Mouse (Mus musculus): ENCODE results near the gene Gm3486. TPM values are rescaled to one million over a fixed set of nuclear protein-coding genes. Genes with fewer than 3 reads are reported as not detected.
"Not testable (repeated sequence)": the region's sequence is repeated elsewhere in the genome, so short reads cannot be mapped to it uniquely, and the experiment has no call there.

Gene Gm3486
- not detected for total RNA-seq (2021)

GRCm38 (mm10) chr14:41489385-41489784 lies at the start of gene Gm3486:
Gene Gm3486 (minus strand): TSS chr14:41489485.
- DNase-seq; intact Hi-C loops (cut with DNase I): not testable (repeated sequence)

GRCm38 (mm10) chr14:41524695-41525094 lies 35.4 kb upstream of the Gm3486 start:
- intact Hi-C loops (cut with DNase I); DNase-seq: not testable (repeated sequence)

GRCm38 (mm10) chr14:41520683-41521082 lies 31.4 kb upstream of the Gm3486 start:
- DNase-seq; intact Hi-C loops (cut with DNase I): not testable (repeated sequence)

- intact Hi-C loops (cut with DNase I); DNase-seq: not testable (repeated sequence)
These were observed 35.9 kb downstream of the Gm3486 start, which contains the start of gene Gm7954 for GRCm38 (mm10) chr14:41453418-41453817. Gene Gm7954 (minus strand): TSS chr14:41453518.

Other genes with a start within 250 kb of the Gm3486 start
- gene Gm2832, start 210.7 kb downstream of the Gm3486 start, total RNA-seq (2021), result under 1 TPM; 0.42 to 0.66 TPM
- not detected for gene Gm5798, start 140.9 kb downstream of the Gm3486 start, total RNA-seq (2021)
- not detected for gene Gm7945, start 103.1 kb downstream of the Gm3486 start, total RNA-seq (2021)
- gene Gm6482, start 81.2 kb downstream of the Gm3486 start, total RNA-seq (2021), result not detected
- gene Gm7954, start 36.0 kb downstream of the Gm3486 start, total RNA-seq (2021), result not detected
- not detected for gene Gm7970, start 66.1 kb upstream of the Gm3486 start, total RNA-seq (2021)
- 1 to 10 TPM; 1.0 to 1.1 TPM for gene 1700049E17Rik2, start 83.7 kb upstream of the Gm3486 start, total RNA-seq (2021)
- gene Gm3072, start 135.1 kb upstream of the Gm3486 start, total RNA-seq (2021), result not detected
- not detected for gene Gm3676, start 157.0 kb upstream of the Gm3486 start, total RNA-seq (2021)
- gene Gm8068, start 212.4 kb upstream of the Gm3486 start, total RNA-seq (2021), result not detected